Mouse (Mus musculus): Measurements from ENCODE around the gene Nat9. TPM values are rescaled to one million over a fixed set of nuclear protein-coding genes. Genes with fewer than 3 reads are reported as not detected.
A peak's percentile ranks its signal among the peaks of the same experiment; 100 is the strongest.

The Nat9 gene
- total and polyA plus RNA-seq, 3 experiments: 21.1 to 26.5 (median 23.7) TPM

GRCm38 (mm10) chr11:115217439-115218410, 30.1 kb upstream of the Nat9 start:
- Histone ChIP-seq H3K4me3 (ENCODE audit: low read depth, low read length) (peak overlapping the region; percentile 51; the same call in 1 of the 2 replicates), H3K36me3 (replicated peaks) (peaks cover 90% of the 10 kb centered on the region), H3K9me3 (replicated peaks) (no peaks in the 10 kb centered on the region), H3K4me1 (ENCODE audit: insufficient read depth, low read depth, low read length) (peaks cover 34% of the 10 kb centered on the region), H3K27me3 (ENCODE audit: insufficient read depth, low read length) (no peaks in the 10 kb centered on the region)
- DNase-seq (ENCODE audit: low spot score) (peak; percentile 37), ATAC-seq (ENCODE audit: extremely low read depth, insufficient number of reproducible peaks, low FRiP score, poor library complexity, severe bottlenecking) (peak; percentile 65)
- TF ChIP-seq CTCF (IDR thresholded peaks at IDR 0.05; ENCODE audit: low read depth, low read length): no peak
- no peak for TF ChIP-seq POLR2AphosphoS5 (IDR thresholded peaks at IDR 0.05; ENCODE audit: insufficient replicate concordance, low read depth, low read length)

GRCm38 (mm10) chr11:115215123-115215522, 27.5 kb upstream of the Nat9 start:
- H3K4me3 ChIP-seq (ENCODE audit: low read depth, low read length): no peak overlapping the region
- ATAC-seq (ENCODE audit: extremely low read depth, insufficient number of reproducible peaks, low FRiP score, poor library complexity, severe bottlenecking) (no peak), DNase-seq (ENCODE audit: low spot score) (no peak)
- H3K4me1 ChIP-seq (ENCODE audit: insufficient read depth, low read depth, low read length): peaks cover 42% of the 10 kb centered on the region
- no peaks in the 10 kb centered on the region for H3K27me3 ChIP-seq (ENCODE audit: insufficient read depth, low read length)
- TF ChIP-seq CTCF (IDR thresholded peaks at IDR 0.05; ENCODE audit: low read depth, low read length) (no peak), POLR2AphosphoS5 (IDR thresholded peaks at IDR 0.05; ENCODE audit: insufficient replicate concordance, low read depth, low read length) (no peak), GATA2 (IDR thresholded peaks at IDR 0.05; ENCODE audit: borderline replicate concordance, low read depth, low read length) (no peak), TAL1 (conservative IDR thresholded peaks at IDR 0.05; ENCODE audit: low read depth, low read length) (no peak), GATA1 (IDR thresholded peaks at IDR 0.05; ENCODE audit: borderline replicate concordance, low read length) (no peak)
- H3K36me3 ChIP-seq (replicated peaks): peaks cover 97% of the 10 kb centered on the region
- H3K9me3 ChIP-seq (replicated peaks): no peaks in the 10 kb centered on the region

- ATAC-seq (ENCODE audit: extremely low read depth, insufficient number of reproducible peaks, low FRiP score, poor library complexity, severe bottlenecking) (no peak), DNase-seq (ENCODE audit: low spot score) (no peak)
- Histone ChIP-seq H3K36me3 (replicated peaks) (peaks cover 97% of the 10 kb centered on the region), H3K4me1 (ENCODE audit: insufficient read depth, low read depth, low read length) (peaks cover 39% of the 10 kb centered on the region), H3K4me3 (ENCODE audit: low read depth, low read length) (no peak overlapping the region), H3K9me3 (replicated peaks) (no peaks in the 10 kb centered on the region), H3K27me3 (ENCODE audit: insufficient read depth, low read length) (no peaks in the 10 kb centered on the region)
- TF ChIP-seq CTCF (IDR thresholded peaks at IDR 0.05; ENCODE audit: low read depth, low read length) (no peak), GATA2 (IDR thresholded peaks at IDR 0.05; ENCODE audit: borderline replicate concordance, low read depth, low read length) (no peak), GATA1 (IDR thresholded peaks at IDR 0.05; ENCODE audit: borderline replicate concordance, low read length) (no peak), POLR2AphosphoS5 (IDR thresholded peaks at IDR 0.05; ENCODE audit: insufficient replicate concordance, low read depth, low read length) (no peak), TAL1 (conservative IDR thresholded peaks at IDR 0.05; ENCODE audit: low read depth, low read length) (no peak)
These were observed 24.5 kb upstream of the Nat9 start for GRCm38 (mm10) chr11:115212116-115212515.

GRCm38 (mm10) chr11:115209958-115210357, 22.3 kb upstream of the Nat9 start:
- no peaks in the 10 kb centered on the region for H3K27me3 ChIP-seq (ENCODE audit: insufficient read depth, low read length)
- peaks cover 100% of the 10 kb centered on the region for H3K36me3 ChIP-seq (replicated peaks)
- H3K9me3 ChIP-seq (replicated peaks): no peaks in the 10 kb centered on the region
- DNase-seq (ENCODE audit: low spot score): no peak
- ATAC-seq (ENCODE audit: extremely low read depth, insufficient number of reproducible peaks, low FRiP score, poor library complexity, severe bottlenecking): no peak
- TF ChIP-seq TAL1 (conservative IDR thresholded peaks at IDR 0.05; ENCODE audit: low read depth, low read length) (no peak), GATA2 (IDR thresholded peaks at IDR 0.05; ENCODE audit: borderline replicate concordance, low read depth, low read length) (no peak), POLR2AphosphoS5 (IDR thresholded peaks at IDR 0.05; ENCODE audit: insufficient replicate concordance, low read depth, low read length) (no peak), CTCF (IDR thresholded peaks at IDR 0.05; ENCODE audit: low read depth, low read length) (no peak), GATA1 (IDR thresholded peaks at IDR 0.05; ENCODE audit: borderline replicate concordance, low read length) (no peak)
- no peak overlapping the region for H3K4me3 ChIP-seq (ENCODE audit: low read depth, low read length)
- H3K4me1 ChIP-seq (ENCODE audit: insufficient read depth, low read depth, low read length): peaks cover 30% of the 10 kb centered on the region

- Histone ChIP-seq H3K27me3 (ENCODE audit: insufficient read depth, low read length) (no peaks in the 10 kb centered on the region), H3K4me1 (ENCODE audit: insufficient read depth, low read depth, low read length) (peaks cover 30% of the 10 kb centered on the region), H3K36me3 (replicated peaks) (peaks cover 100% of the 10 kb centered on the region), H3K9me3 (replicated peaks) (no peaks in the 10 kb centered on the region), H3K4me3 (ENCODE audit: low read depth, low read length) (no peak overlapping the region; the same call in 1 of the 2 replicates)
- peak; percentile 45; the same call in 1 of the 2 replicates for ATAC-seq (ENCODE audit: extremely low read depth, insufficient number of reproducible peaks, low FRiP score, poor library complexity, severe bottlenecking)
- no peak for DNase-seq (ENCODE audit: low spot score)
- TF ChIP-seq CTCF (IDR thresholded peaks at IDR 0.05; ENCODE audit: low read depth, low read length): no peak
- TF ChIP-seq TAL1 (conservative IDR thresholded peaks at IDR 0.05; ENCODE audit: low read depth, low read length): no peak
- TF ChIP-seq POLR2AphosphoS5 (IDR thresholded peaks at IDR 0.05; ENCODE audit: insufficient replicate concordance, low read depth, low read length): no peak
- TF ChIP-seq GATA2 (IDR thresholded peaks at IDR 0.05; ENCODE audit: borderline replicate concordance, low read depth, low read length): no peak
- no peak for TF ChIP-seq GATA1 (IDR thresholded peaks at IDR 0.05; ENCODE audit: borderline replicate concordance, low read length)
These were observed 21.4 kb upstream of the Nat9 start for GRCm38 (mm10) chr11:115208776-115209732.
